In genomic region chr16:34573856-34574491, GRCm38 (mm10) we compare ENCODE assay signal across 8 mouse cellular contexts. TPM values are rescaled to one million over a fixed set of nuclear protein-coding genes. Genes with fewer than 3 reads are reported as not detected.
DNase-seq lines count a peak whose midpoint lies in the region; ATAC-seq and TF ChIP-seq lines count a peak whose summit lies in the region.

No protein-coding gene starts in this region.

- intact Hi-C loops in gastrocnemius, adult 2 months (cut with DNase I): loop anchor here (1.0 to 10.0 kb wide), 2 partner anchors 43 to 229 kb away; no protein-coding TSS in a partner anchor
- intact Hi-C loops in gastrocnemius, postnatal 14 days (cut with DNase I; ENCODE audit: low total_unique reads): no loop called here

- peak; percentile 77 for ATAC-seq in limb, embryonic 13.5 days (ENCODE audit: low FRiP score, low read depth)
- ATAC-seq in neural tube, embryonic 14.5 days (ENCODE audit: low read depth): peak; percentile 81
- no peak for ATAC-seq in megakaryocyte progenitor cell, adult 5-6 weeks (replicated peaks; ENCODE audit: poor library complexity)

- peak; percentile 34 for DNase-seq in gastrocnemius, adult 2 months
- DNase-seq in gastrocnemius, postnatal 14 days: no peak
- DNase-seq in thymus, postnatal 14 days: peak; percentile 11
- no peak for DNase-seq in thymus, adult 18-20 months
- peak; percentile 28 to 35 for DNase-seq in heart, adult 9 months (ENCODE audit: low spot score in 2 of 2)

- peak overlapping the region; percentile 89 for H3K4me3 ChIP-seq in gastrocnemius, adult 2 months
- H3K4me3 ChIP-seq in limb, embryonic 13.5 days: peak overlapping the region; percentile 76
- peak overlapping the region; percentile 97 for H3K4me3 ChIP-seq in neural tube, embryonic 14.5 days (ENCODE audit: low read depth, low read length)

- under 1% methylated on average over 36 of the region's 42 CpGs for WGBS in limb, embryonic 13.5 days
- WGBS in neural tube, embryonic 14.5 days: under 1% methylated on average over 38 of the region's 42 CpGs

- H3K4me1 ChIP-seq in limb, embryonic 13.5 days: peaks cover 15% of the 10 kb centered on the region
- peaks cover 27% of the 10 kb centered on the region; the same call in 1 of the 2 replicates for H3K4me1 ChIP-seq in neural tube, embryonic 14.5 days (ENCODE audit: control insufficient read depth, insufficient read depth, low read length)

- H3K27ac ChIP-seq in gastrocnemius, adult 2 months: peak overlapping the region; percentile 80
- H3K27ac ChIP-seq in limb, embryonic 13.5 days: peak overlapping the region; percentile 95
- H3K27ac ChIP-seq in neural tube, embryonic 14.5 days (ENCODE audit: low read depth, low read length): peak overlapping the region; percentile 96

- H3K36me3 ChIP-seq in limb, embryonic 13.5 days: no peaks in the 10 kb centered on the region
- no peaks in the 10 kb centered on the region for H3K36me3 ChIP-seq in neural tube, embryonic 14.5 days (ENCODE audit: control insufficient read depth, insufficient read depth, low read length)

- TF ChIP-seq CTCF in gastrocnemius, adult 2 months (IDR thresholded peaks at IDR 0.05): no peak

- H3K4me2 ChIP-seq in limb, embryonic 13.5 days (replicated peaks): peak overlapping the region; percentile 93
- H3K4me2 ChIP-seq in neural tube, embryonic 14.5 days (ENCODE audit: low read depth, low read length): peak overlapping the region; percentile 71

- peak overlapping the region; percentile 95 for H3K9ac ChIP-seq in limb, embryonic 13.5 days
- H3K9ac ChIP-seq in neural tube, embryonic 14.5 days (replicated peaks; ENCODE audit: low read depth, low read length): peak overlapping the region; percentile 98

- peaks cover 8% of the 10 kb centered on the region; the same call in 1 of the 2 replicates for H3K27me3 ChIP-seq in limb, embryonic 13.5 days
- H3K27me3 ChIP-seq in neural tube, embryonic 14.5 days (ENCODE audit: control insufficient read depth, insufficient read depth, low read length): no peaks in the 10 kb centered on the region

- H3K9me3 ChIP-seq in limb, embryonic 13.5 days: no peaks in the 10 kb centered on the region
- no peaks in the 10 kb centered on the region for H3K9me3 ChIP-seq in neural tube, embryonic 14.5 days (ENCODE audit: control insufficient read depth, low read length)

RNA-seq across cellular contexts. Expression of gene Kalrn, which starts 0.6 kb away (rescaled TPM):
- 10 to 100 TPM; 21.8 to 28.3 TPM for total RNA-seq in gastrocnemius, adult 2 months (2021)
- total RNA-seq in gastrocnemius, postnatal 14 days (2021): 10 to 100 TPM; 16.3 to 20.2 TPM
- 14.0 and 15.6 TPM in 2 replicates for polyA plus RNA-seq in limb, embryonic 13.5 days (2015; fragmentation: Nextera tagmentation; extraction: Ambion mirVana)
- polyA plus RNA-seq in neural tube, embryonic 14.5 days (2014; fragmentation: Nextera tagmentation; extraction: Ambion mirVana): 33.8 and 34.2 TPM in 2 replicates
- total RNA-seq in megakaryocyte progenitor cell, adult 5-6 weeks (2015): 2.0 and 3.3 TPM in 2 replicates
- total RNA-seq in megakaryocyte progenitor cell, adult 5-6 weeks (2017): 2.2 and 3.8 TPM in 2 replicates

Comparison
In these comparisons a context has a peak if more than half of its experiments do, and no peak if none do; other contexts are left out.
1. DNase-seq: peak in gastrocnemius, adult 2 months (single experiment), thymus, postnatal 14 days (single experiment) and heart, adult 9 months (2 of 2); none in gastrocnemius, postnatal 14 days (single experiment) and thymus, adult 18-20 months (0 of 2).
2. Peak in every context shown above with its lines, with median percentiles within 50 percentile points of each other: H3K27ac ChIP-seq and H3K4me3 ChIP-seq.